8 mouse cellular contexts compared by ENCODE assay signal in genomic region chr1:191907431-191907810, GRCm38 (mm10). TPM values are rescaled to one million over a fixed set of nuclear protein-coding genes. Genes with fewer than 3 reads are reported as not detected.
DNase-seq lines count a peak whose midpoint lies in the region; ATAC-seq and TF ChIP-seq lines count a peak whose summit lies in the region.

No protein-coding gene starts in this region.

- H3K9me3 ChIP-seq in embryonic facial prominence, embryonic 10.5 days: no peaks in the 10 kb centered on the region
- H3K9me3 ChIP-seq in intestine, postnatal 0 days (ENCODE audit: control insufficient read depth): no peaks in the 10 kb centered on the region
- H3K9me3 ChIP-seq in midbrain, embryonic 10.5 days (replicated peaks): no peaks in the 10 kb centered on the region

- intact Hi-C loops in left cerebral cortex, postnatal 4 days (cut with DNase I): loop anchor here (5.0 kb wide), 1 partner anchor 70 kb away; no protein-coding TSS in a partner anchor

- peaks cover 41% of the 10 kb centered on the region for H3K4me1 ChIP-seq in embryonic facial prominence, embryonic 10.5 days
- H3K4me1 ChIP-seq in intestine, postnatal 0 days (replicated peaks; ENCODE audit: control insufficient read depth, insufficient read depth, low read length): 0 out of 2 replicates have a peak, but pooled peaks cover 6% of the 10 kb centered on the region
- H3K4me1 ChIP-seq in midbrain, embryonic 10.5 days: peaks cover 54% of the 10 kb centered on the region

- peak overlapping the region; percentile 90 for H3K27ac ChIP-seq in embryonic facial prominence, embryonic 10.5 days (replicated peaks)
- H3K27ac ChIP-seq in intestine, postnatal 0 days (ENCODE audit: low read depth, low read length): peak overlapping the region; percentile 89
- H3K27ac ChIP-seq in midbrain, embryonic 10.5 days (replicated peaks): peak overlapping the region; percentile 93

- ATAC-seq in granulocyte monocyte progenitor cell, adult 5-6 weeks (replicated peaks; ENCODE audit: poor library complexity, severe bottlenecking): peak; percentile 36
- ATAC-seq in intestine, postnatal 0 days: peak; percentile 31

- peak overlapping the region; percentile 74 for H3K9ac ChIP-seq in intestine, postnatal 0 days (ENCODE audit: low read depth, low read length)

- peak; percentile 88 for DNase-seq in adrenal gland, postnatal 14 days
- peak; percentile 86 for DNase-seq in embryonic facial prominence, embryonic 10.5 days (ENCODE audit: low spot score)
- peak; percentile 77 for DNase-seq in left cerebral cortex, postnatal 4 days
- peak; percentile 73 for DNase-seq in midbrain, embryonic 10.5 days (ENCODE audit: low spot score)
- peak; percentile 66 to 80 for DNase-seq in right cerebral cortex, postnatal 36 days (ENCODE audit: low spot score in 2 of 2)
- peak; percentile 72 for DNase-seq in yolk sac, embryonic 10.5 days (ENCODE audit: low spot score)

- peaks cover 17% of the 10 kb centered on the region for H3K27me3 ChIP-seq in embryonic facial prominence, embryonic 10.5 days (replicated peaks; ENCODE audit: low read depth, poor library complexity, severe bottlenecking)
- no peaks in the 10 kb centered on the region for H3K27me3 ChIP-seq in intestine, postnatal 0 days (replicated peaks; ENCODE audit: control insufficient read depth, insufficient read depth, low read length)
- peaks cover 18% of the 10 kb centered on the region for H3K27me3 ChIP-seq in midbrain, embryonic 10.5 days (ENCODE audit: low read depth, poor library complexity, severe bottlenecking)

- peak; percentile 87 for TF ChIP-seq CTCF in intestine, postnatal 0 days (IDR thresholded peaks at IDR 0.05; ENCODE audit: low read depth)

- peak overlapping the region; percentile 86 for H3K4me2 ChIP-seq in intestine, postnatal 0 days (replicated peaks; ENCODE audit: low read depth)

- H3K36me3 ChIP-seq in embryonic facial prominence, embryonic 10.5 days (replicated peaks): peaks cover 31% of the 10 kb centered on the region
- peaks cover 10% of the 10 kb centered on the region for H3K36me3 ChIP-seq in intestine, postnatal 0 days (ENCODE audit: control insufficient read depth, insufficient read depth)
- peaks cover 31% of the 10 kb centered on the region for H3K36me3 ChIP-seq in midbrain, embryonic 10.5 days

- H3K4me3 ChIP-seq in embryonic facial prominence, embryonic 10.5 days: peak overlapping the region; percentile 84
- peak overlapping the region; percentile 75 for H3K4me3 ChIP-seq in intestine, postnatal 0 days (ENCODE audit: low read depth, low read length)
- peak overlapping the region; percentile 70 for H3K4me3 ChIP-seq in midbrain, embryonic 10.5 days

- under 1% methylated on average over 43 of the region's 43 CpGs for WGBS in embryonic facial prominence, embryonic 10.5 days
- 1% methylated on average over 43 of the region's 43 CpGs for WGBS in intestine, postnatal 0 days
- WGBS in midbrain, embryonic 10.5 days: under 1% methylated on average over 43 of the region's 43 CpGs

RNA-seq across cellular contexts. Expression of gene Slc30a1, which starts 0.9 kb away (rescaled TPM):
- total RNA-seq in adrenal gland, postnatal 14 days (2021): 17.8 and 25.2 TPM in 2 replicates
- polyA plus RNA-seq in embryonic facial prominence, embryonic 10.5 days (2016; fragmentation: Nextera tagmentation; extraction: Ambion mirVana): 1.5 and 1.8 TPM in 2 replicates
- total RNA-seq in granulocyte monocyte progenitor cell, adult 5-6 weeks (2014; fragmentation: Nextera tagmentation): 4.5 and 4.6 TPM in 2 replicates
- 4.7 and 8.7 TPM in 2 replicates for total RNA-seq in granulocyte monocyte progenitor cell, adult 5-6 weeks (2017)
- polyA plus RNA-seq in intestine, postnatal 0 days (2015; fragmentation: Nextera tagmentation; extraction: Ambion mirVana): 11.6 and 12.8 TPM in 2 replicates
- total RNA-seq in left cerebral cortex, postnatal 4 days (2021): 10 to 100 TPM; 24.2 to 27.0 TPM
- polyA plus RNA-seq in midbrain, embryonic 10.5 days (2016; fragmentation: Nextera tagmentation; extraction: Ambion mirVana): 1.2 and 1.3 TPM in 2 replicates

Comparison
In these comparisons a context has a peak if more than half of its experiments do, and no peak if none do; other contexts are left out.
1. Peak in every context shown above with its lines: DNase-seq, ATAC-seq, H3K4me3 ChIP-seq and H3K27ac ChIP-seq.